8 mouse cellular contexts compared by ENCODE assay signal in genomic region chr5:140827896-140828295, GRCm38 (mm10). TPM values are rescaled to one million over a fixed set of nuclear protein-coding genes. Genes with fewer than 3 reads are reported as not detected.
DNase-seq lines count a peak whose midpoint lies in the region; ATAC-seq and TF ChIP-seq lines count a peak whose summit lies in the region.

No protein-coding gene starts in this region.

- no peak for TF ChIP-seq CTCF in cortical plate, adult 2 months (IDR thresholded peaks at IDR 0.05; ENCODE audit: extremely low read depth, insufficient read depth, low read length)
- no peak for TF ChIP-seq CTCF in thymus, adult 2 months (IDR thresholded peaks at IDR 0.05; ENCODE audit: borderline replicate concordance, control insufficient read depth, extremely low read depth, insufficient read depth, low read length, poor library complexity)

- H3K79me2 ChIP-seq in macrophage (ENCODE audit: inconsistent target) = peaks cover 70% of the 10 kb centered on the region

- peak overlapping the region; percentile 16; the same call in 1 of the 2 replicates for H3K4me3 ChIP-seq in cortical plate, adult 2 months (ENCODE audit: insufficient read depth, low read length)
- H3K4me3 ChIP-seq in forebrain, embryonic 13.5 days = peak overlapping the region; percentile 79; the same call in 1 of the 2 replicates
- H3K4me3 ChIP-seq in intestine, embryonic 14.5 days (ENCODE audit: low read depth, low read length) = peak overlapping the region; percentile 85
- H3K4me3 ChIP-seq in macrophage (ENCODE audit: inconsistent target) = no peak overlapping the region; the same call in 1 of the 2 replicates
- H3K4me3 ChIP-seq in thymus, adult 2 months (ENCODE audit: control insufficient read depth, insufficient read depth, low read length) = no peak overlapping the region

- H3K27ac ChIP-seq in cortical plate, adult 2 months (ENCODE audit: insufficient read depth, low read length) = peak overlapping the region; percentile 51
- H3K27ac ChIP-seq in forebrain, embryonic 13.5 days = no peak overlapping the region
- peak overlapping the region; percentile 30; the same call in 1 of the 2 replicates for H3K27ac ChIP-seq in intestine, embryonic 14.5 days (ENCODE audit: low read depth)
- peak overlapping the region; percentile 64 for H3K27ac ChIP-seq in macrophage
- H3K27ac ChIP-seq in thymus, adult 2 months (ENCODE audit: control insufficient read depth, insufficient read depth, low read length) = no peak overlapping the region

- H3K9ac ChIP-seq in forebrain, embryonic 13.5 days = no peak overlapping the region
- H3K9ac ChIP-seq in intestine, embryonic 14.5 days (ENCODE audit: low read length) = peak overlapping the region; percentile 23

- ATAC-seq in forebrain, embryonic 13.5 days = no peak
- no peak for ATAC-seq in intestine, embryonic 14.5 days (replicated peaks; ENCODE audit: low FRiP score, low TSS enrichment, low read depth)

- no peak for DNase-seq in intestine, embryonic 14.5 days (ENCODE audit: low spot score)
- no peak for DNase-seq in cerebellum, adult 11 months
- no peak for DNase-seq in Muller cell, postnatal 12 days (ENCODE audit: inconsistent ontology term)
- no peak for DNase-seq in thymus, adult 2 months
- DNase-seq in left cerebral cortex, postnatal 4 days = no peak

- H3K9me3 ChIP-seq in forebrain, embryonic 13.5 days (replicated peaks) = no peaks in the 10 kb centered on the region
- H3K9me3 ChIP-seq in intestine, embryonic 14.5 days (ENCODE audit: control insufficient read depth, low read length) = no peaks in the 10 kb centered on the region

- H3K4me1 ChIP-seq in cortical plate, adult 2 months (ENCODE audit: control insufficient read depth, insufficient read depth, low read length) = peaks cover 8% of the 10 kb centered on the region; the same call in 1 of the 2 replicates
- peaks cover 33% of the 10 kb centered on the region for H3K4me1 ChIP-seq in forebrain, embryonic 13.5 days
- peaks cover 27% of the 10 kb centered on the region for H3K4me1 ChIP-seq in intestine, embryonic 14.5 days (replicated peaks; ENCODE audit: control insufficient read depth, insufficient read depth, low read length)
- peaks cover 4% of the 10 kb centered on the region for H3K4me1 ChIP-seq in thymus, adult 2 months (replicated peaks; ENCODE audit: control insufficient read depth, insufficient read depth, low read length)

- 79% methylated on average over 8 of the region's 8 CpGs for WGBS in forebrain, embryonic 13.5 days
- 26% methylated on average over 8 of the region's 8 CpGs for WGBS in intestine, embryonic 14.5 days
- WGBS in macrophage (ENCODE audit: missing documents) = 87% methylated on average over 8 of the region's 8 CpGs
- WGBS in thymus, adult 2 months = 90% methylated on average over 8 of the region's 8 CpGs

- no peaks in the 10 kb centered on the region for H3K36me3 ChIP-seq in forebrain, embryonic 13.5 days (ENCODE audit: poor library complexity, severe bottlenecking)
- no peaks in the 10 kb centered on the region for H3K36me3 ChIP-seq in intestine, embryonic 14.5 days (ENCODE audit: control insufficient read depth, insufficient read depth, low read length)
- no peaks in the 10 kb centered on the region for H3K36me3 ChIP-seq in macrophage (ENCODE audit: inconsistent target)
- no peaks in the 10 kb centered on the region for H3K36me3 ChIP-seq in thymus, adult 2 months (ENCODE audit: control insufficient read depth, insufficient read depth, low read length)

- H3K27me3 ChIP-seq in forebrain, embryonic 13.5 days = no peaks in the 10 kb centered on the region
- no peaks in the 10 kb centered on the region for H3K27me3 ChIP-seq in intestine, embryonic 14.5 days (replicated peaks; ENCODE audit: control insufficient read depth, insufficient read depth, low read length)
- no peaks in the 10 kb centered on the region for H3K27me3 ChIP-seq in thymus, adult 2 months (ENCODE audit: control insufficient read depth, insufficient read depth, low read length)

- TF ChIP-seq POLR2A in cortical plate, adult 2 months (IDR thresholded peaks at IDR 0.05; ENCODE audit: extremely low read depth, insufficient read depth, low read length) = no peak
- no peak for TF ChIP-seq POLR2A in thymus, adult 2 months (IDR thresholded peaks at IDR 0.05; ENCODE audit: control insufficient read depth, extremely low read depth, insufficient read depth, low read length, poor library complexity)

- intact Hi-C loops in left cerebral cortex, postnatal 4 days (cut with DNase I) = loop anchor here (10.0 kb wide), 1 partner anchor 53 kb away; no protein-coding TSS in a partner anchor

- peak overlapping the region; percentile 97 for H3K4me2 ChIP-seq in forebrain, embryonic 13.5 days
- peak overlapping the region; percentile 87 for H3K4me2 ChIP-seq in intestine, embryonic 14.5 days (ENCODE audit: low read length)

RNA-seq across cellular contexts. Expression of gene Gna12, which starts 2.3 kb away (rescaled TPM):
- 90.0 and 94.4 TPM in 2 replicates for polyA plus RNA-seq in cortical plate, adult 2 months (2012; rRNA removed)
- polyA plus RNA-seq in forebrain, embryonic 13.5 days (2015; fragmentation: Nextera tagmentation; extraction: Ambion mirVana) = 11.0 and 12.6 TPM in 2 replicates
- polyA plus RNA-seq in intestine, embryonic 14.5 days (2014; fragmentation: Nextera tagmentation; extraction: Ambion mirVana) = 15.7 and 17.7 TPM in 2 replicates
- 10 to 100 TPM in 20 of 26 experiments, 1 to 10 TPM in 6; 5.5 to 38.3 (median 15.9) TPM for total RNA-seq in macrophage (2018; cell fraction: chromatin; rRNA removed)
- total RNA-seq in macrophage (2018; cell fraction: cytosol; rRNA removed) = 100 to 1,000 TPM in 13 of 26 experiments, 10 to 100 TPM in 13; 58.7 to 194 (median 95.9) TPM
- total RNA-seq in macrophage (2018; cell fraction: nucleus; rRNA removed) = 10 to 100 TPM; 25.6 to 92.0 (median 47.5) TPM
- polyA plus RNA-seq in macrophage (2018) = 97.9 to 155 TPM (median 121 TPM) in 3 replicates
- 68.1 and 69.0 TPM in 2 replicates for polyA plus RNA-seq in thymus, adult 2 months (2012; rRNA removed)
- total RNA-seq in left cerebral cortex, postnatal 4 days (2021) = 10 to 100 TPM; 77.3 to 82.0 TPM

Comparison
In these comparisons a context has a peak if more than half of its experiments do, and no peak if none do; other contexts are left out.
1. H3K27ac ChIP-seq: peak in cortical plate, adult 2 months (single experiment), intestine, embryonic 14.5 days (single experiment) and macrophage (single experiment); none in forebrain, embryonic 13.5 days (single experiment) and thymus, adult 2 months (single experiment).
2. H3K4me3 ChIP-seq: peak in cortical plate, adult 2 months (single experiment), forebrain, embryonic 13.5 days (single experiment) and intestine, embryonic 14.5 days (single experiment); none in macrophage (single experiment) and thymus, adult 2 months (single experiment).